Mouse (Mus musculus): Measurements from ENCODE around the gene Efcab8.
"Not testable (repeated sequence)": the region's sequence is repeated elsewhere in the genome, so short reads cannot be mapped to it uniquely, and the experiment has no call there.

The Efcab8 gene

DNA sequence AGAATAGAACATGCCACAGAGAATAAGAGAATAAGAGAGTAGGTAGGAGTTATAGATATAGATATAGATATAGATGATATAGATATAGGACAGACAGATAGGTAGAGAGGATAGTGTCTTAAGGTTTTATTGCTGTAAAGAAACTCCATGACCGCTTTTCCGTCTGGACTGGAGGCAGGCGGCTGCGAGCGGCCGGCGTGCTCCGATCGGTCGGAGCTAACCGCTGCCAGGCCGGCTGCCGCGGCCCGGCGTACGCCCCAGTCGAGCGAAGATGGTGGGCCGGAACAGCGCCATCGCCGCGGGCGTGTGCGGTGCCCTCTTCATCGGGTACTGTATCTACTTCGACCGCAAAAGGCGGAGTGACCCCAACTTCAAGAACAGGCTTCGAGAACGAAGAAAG, 46.2 kb downstream of the Efcab8 start:
- DNase-seq (ENCODE audit: low read depth), result not testable (repeated sequence)

DNA sequence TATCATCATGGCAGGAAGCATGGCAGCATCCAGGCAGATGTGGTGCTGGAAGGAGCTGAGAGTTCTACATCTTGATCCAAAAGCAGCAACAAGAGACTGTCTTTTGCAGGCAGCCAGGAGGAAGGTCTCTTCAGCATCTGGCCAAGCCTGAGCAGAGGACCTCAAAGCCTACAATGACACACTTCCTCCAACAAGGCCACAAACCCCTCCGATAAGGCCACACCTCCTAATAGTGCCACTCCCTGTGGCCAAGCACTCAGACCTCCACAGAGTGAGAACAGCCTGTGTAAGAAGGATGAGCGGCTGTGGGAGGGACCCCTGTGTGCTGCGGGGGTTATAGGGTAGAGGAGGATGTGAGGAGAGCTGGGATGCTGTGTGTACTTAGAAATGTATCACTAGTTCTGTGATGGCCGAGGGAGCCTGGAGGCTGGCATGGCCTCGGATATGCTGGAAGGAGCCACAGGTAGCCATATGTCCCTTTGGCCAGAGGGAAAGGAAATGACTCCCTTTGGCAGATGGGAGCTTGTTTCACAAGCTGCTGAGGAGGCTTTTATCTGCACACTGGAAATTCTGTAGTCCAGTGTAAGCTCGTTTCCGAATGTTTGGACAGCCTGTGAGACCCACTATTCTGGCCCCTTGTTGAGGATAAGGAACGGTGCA, 47.6 kb downstream of the Efcab8 start:
- DNase-seq (ENCODE audit: low read depth), result no peak

DNA sequence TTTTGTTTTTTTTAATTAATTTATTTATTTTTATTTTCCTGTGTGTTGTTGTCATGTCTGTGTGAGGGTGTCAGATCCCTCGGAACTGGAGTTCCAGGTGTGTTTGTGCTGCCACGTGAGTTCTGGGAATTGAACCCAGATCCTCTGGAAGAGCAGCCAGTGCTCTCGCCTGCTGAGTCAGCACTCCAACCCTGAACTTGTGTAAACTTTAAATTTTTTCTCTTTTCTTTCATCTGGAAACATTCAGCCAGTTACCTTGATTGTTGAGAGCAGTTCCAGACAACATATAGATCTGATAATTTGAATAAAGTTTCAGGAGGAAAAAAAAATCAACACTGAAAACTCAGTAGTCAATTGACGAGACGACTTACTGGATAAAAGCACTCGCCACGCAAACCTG, 49.0 kb downstream of the Efcab8 start:
- DNase-seq (ENCODE audit: low read depth), result no peak

DNA sequence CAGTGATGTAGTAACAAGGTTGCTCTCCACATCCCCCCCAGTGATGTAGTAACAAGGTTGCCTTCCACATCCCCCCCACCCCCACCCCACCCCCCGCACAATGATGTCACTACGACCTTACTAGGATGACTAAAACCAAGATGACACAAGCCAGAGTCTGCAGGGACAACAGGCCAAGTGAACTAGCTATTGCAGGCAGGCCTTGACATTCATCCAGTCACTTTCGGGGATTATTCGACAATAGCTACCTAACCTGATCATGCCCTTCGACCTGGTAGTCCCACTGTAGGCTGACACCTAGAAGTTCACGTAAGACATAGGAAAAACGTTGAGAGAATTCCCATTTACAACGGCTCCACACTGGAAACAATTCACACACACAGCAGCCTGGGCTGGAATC, 53.6 kb downstream of the Efcab8 start:
- DNase-seq (ENCODE audit: low read depth), result no peak

DNA sequence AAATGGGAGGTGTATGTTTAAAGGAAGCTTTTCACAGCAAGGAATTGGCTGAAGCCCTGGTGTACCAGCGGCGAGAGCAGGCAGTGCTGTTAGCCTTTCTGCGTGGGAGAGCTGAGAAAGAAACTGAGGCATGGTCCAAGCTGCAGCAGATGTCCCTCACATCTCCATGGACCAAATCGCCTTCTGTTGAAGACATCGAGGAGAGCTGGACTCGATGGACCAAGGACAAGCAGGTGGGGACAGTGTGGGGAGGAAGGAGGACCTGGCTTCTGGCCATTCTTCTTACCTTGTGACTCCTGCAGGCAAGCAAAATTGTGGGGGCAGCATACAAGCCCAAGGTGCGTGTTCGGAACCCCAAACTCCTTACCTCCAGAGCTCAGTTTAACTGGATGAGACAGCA, 63.1 kb downstream of the Efcab8 start:
- no peak for DNase-seq (ENCODE audit: low read depth)

DNA sequence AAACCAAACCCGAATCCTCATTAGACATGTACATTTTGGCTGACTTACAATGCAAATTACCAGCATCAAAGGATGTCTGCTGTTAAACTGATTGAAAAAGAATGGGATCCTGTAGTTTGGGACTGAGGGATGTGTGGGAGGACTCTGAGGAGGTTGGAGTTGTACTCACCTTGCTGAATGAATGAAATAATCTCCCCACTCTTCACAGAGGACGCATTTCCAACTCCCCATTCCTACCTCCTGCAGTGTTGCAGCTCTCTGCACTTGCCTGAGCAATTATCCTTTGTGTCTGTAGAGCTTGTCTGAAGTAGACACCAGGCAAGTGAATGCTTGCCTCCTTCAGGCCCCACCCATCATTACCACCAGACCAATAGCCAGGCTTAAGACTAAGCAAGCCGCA, 68.7 kb downstream of the Efcab8 start:
- DNase-seq (ENCODE audit: low read depth), result no peak

DNA sequence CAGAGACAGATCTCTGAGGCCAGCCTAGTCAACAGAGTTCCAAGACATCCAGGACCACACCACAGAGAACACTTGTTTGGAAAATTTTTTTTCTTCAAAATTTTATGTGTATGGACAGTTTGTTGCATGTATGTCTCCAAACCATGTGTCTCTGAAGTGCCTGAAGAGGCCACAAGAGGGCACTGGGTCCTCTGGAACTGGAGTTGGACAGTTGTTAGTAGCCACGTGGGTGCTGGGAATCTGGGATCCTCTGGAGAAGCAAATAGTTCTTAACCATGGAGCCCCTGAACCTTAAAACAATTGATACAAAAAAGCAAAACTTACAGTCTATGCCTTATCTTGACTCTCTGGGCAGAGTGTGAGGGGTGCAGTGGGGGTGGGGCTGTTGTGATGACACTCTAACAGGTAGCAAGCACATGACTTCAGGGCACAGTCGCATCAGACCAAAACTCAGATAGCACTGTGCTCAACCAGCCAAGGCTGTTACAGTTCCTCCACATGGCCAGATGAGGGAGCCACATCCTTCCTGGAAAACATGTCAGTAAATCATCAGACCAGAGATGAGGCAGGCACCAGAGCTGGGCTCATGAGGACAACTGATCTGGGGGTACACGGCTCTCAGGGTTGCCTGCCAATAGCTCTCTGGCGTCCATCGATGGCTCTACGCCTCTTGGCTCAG, 70.8 kb downstream of the Efcab8 start:
- DNase-seq (ENCODE audit: low read depth), result peak; percentile 31

DNA sequence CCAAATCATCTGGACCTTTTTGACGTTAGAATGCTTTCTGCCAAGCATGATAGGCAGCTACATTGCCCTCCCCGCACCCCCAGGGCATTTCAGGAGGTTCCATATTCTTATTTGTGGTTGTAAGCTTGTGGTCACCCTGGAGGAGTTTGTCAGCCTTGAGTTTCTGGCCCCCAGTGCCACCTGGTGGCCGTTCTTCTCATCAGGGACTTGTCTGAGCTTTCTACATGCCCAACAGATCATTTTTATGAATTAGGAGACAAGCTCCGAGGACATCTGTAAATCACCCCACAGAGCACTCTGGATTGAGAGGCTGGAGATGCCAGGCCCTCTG, 71.3 kb downstream of the Efcab8 start:
- peak; percentile 49 for DNase-seq (ENCODE audit: low read depth)

DNA sequence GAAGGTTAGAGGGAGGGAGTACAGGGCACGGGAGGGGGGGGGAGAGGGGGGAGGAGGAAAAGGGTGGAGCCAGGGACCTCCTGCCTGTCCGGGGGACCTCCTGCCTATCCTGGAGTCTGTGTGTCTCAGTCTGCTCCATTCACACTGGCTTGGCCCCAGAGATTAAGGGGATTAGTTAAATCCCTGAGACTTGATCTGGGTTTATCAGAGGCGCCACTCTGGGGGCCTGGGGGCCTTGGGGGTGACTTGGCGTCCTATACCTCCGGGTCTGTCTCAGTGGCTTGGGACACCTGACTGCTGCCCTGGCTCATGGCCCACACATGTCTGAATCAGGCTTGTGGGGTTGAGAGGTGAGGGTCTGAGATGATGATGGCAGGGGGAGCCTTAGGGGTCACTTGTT, 73.8 kb downstream of the Efcab8 start:
- DNase-seq (ENCODE audit: low read depth), result no peak

DNA sequence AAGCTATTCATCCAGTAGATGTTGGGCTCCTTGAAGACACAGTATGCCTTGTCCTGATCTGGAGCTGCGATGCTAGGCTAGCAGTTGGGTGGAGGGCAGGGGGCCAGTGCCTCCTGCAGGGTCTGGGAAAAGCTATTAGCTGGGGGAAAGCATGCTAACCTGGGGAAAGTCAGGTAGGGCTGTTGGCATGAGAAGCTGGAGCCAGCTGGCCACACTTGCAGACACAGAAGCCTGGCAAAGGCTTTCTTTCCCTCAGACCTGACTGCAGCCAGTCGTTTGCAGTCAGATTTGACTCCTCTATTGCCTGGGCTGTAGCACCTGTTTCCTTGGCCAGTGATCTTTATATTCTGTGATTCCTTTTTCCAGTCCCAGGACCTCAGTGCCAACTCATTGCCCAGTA, 79.8 kb downstream of the Efcab8 start:
- no peak for DNase-seq (ENCODE audit: low read depth)

DNA sequence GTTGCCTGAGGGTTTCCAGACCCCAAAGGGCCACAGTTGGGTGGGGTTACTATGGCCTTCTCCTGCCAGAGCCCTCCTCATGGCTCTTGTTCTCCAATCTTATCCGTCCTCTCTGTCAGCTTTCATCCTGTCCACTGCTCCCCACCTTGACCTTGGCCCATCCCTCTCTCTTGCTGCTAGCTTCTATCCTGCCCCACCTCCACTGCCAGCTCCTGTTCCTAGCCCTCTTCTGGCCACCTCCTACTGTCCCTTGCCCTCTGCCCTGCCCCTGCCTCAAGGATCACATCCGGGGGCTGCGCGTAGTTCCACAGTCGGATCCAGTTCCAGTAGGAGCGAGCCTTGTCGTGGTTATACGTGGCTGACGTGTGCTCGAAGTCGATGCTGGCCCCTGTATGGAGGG, 80.6 kb downstream of the Efcab8 start:
- DNase-seq (ENCODE audit: low read depth), result no peak

DNA sequence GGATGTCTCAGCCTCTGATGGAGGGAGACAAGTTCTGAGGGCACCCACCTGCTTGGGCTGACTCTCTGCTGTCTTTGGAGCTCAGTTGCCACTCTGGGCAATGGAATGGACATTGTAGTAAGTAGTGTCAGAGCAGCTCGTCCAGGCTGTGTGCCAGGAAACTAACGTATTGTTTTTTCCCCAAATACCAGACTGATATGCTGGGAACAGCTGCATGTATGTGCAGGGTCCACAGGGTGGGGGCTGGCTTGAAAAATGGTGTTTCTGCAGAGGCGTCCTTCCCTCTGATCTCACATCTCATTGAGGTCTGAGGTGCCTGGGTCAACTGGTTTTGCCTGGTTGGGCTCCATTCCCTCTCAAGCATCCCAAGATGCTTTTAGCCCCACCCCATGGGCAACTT, 81.0 kb downstream of the Efcab8 start:
- no peak for DNase-seq (ENCODE audit: low read depth)

DNA sequence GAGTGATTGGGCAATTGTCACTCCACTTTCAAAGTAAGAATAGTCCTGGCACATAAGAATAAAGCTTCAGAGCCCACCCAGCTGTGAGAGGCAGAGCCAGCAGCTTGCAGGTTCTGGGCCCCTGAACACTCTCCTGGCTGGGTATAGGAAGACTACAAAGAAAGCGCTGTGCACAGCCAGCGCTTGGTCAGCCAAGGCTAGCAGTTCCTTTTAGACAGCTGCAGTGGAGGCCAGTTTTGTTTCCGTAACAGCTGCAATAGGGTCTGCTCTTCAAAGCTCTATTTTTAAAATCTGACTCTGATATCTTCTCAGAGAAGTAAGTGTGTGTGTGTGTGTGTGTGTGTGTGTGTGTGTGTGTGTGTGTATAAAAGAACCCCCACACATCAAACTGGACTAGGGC, 82.2 kb downstream of the Efcab8 start:
- DNase-seq (ENCODE audit: low read depth), result no peak

DNA sequence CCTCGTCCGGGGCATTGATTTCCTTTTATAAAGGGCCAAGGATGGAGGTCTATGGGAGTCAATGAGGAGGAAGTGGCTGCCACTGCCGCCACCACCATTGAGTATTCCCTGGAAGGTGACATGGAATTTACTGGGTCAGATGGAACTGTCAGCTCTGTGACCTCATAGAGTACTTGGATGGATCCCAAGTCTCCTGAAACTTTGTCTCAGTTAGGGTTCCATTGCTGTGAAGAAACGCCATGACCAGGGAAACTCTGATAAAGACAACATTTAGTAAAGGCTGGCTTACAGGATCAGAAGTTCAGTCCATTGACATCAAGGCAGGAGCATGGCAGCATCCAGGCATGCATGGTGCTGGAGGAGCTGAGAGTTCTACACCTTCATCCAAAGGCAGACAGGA, 91.3 kb downstream of the Efcab8 start, which contains the start of gene Sun5:
Gene Sun5 (minus strand): TSS at position 101 of the 400 bp plus-strand sequence.
- DNase-seq (ENCODE audit: low read depth), result no peak

DNA sequence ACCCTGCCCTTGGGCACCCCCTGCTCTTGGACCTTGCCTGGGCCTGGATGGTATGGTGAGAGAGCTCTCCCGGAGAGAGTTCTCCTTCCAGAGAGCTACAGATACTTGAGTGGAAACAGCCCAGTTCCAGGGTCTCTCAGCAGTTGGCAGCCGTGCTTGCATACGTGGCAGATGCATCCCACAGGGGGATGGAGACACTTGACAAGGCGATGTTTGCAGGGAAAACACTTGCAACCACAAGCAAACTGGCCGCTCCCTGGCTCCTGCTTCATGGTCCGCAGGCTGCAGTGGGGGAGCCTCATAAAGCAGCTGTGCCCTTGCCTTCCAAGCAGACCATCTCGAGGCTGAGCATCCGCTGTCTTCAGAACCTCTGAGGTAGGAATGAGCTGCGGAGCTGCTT, 95.0 kb downstream of the Efcab8 start, which contains the start of gene Bpifb2:
Gene Bpifb2 (plus strand): TSS at position 301 of the 400 bp plus-strand sequence.
- DNase-seq (ENCODE audit: low read depth), result no peak
